Mouse (Mus musculus): Measurements from ENCODE around the gene Syt11. TPM values are rescaled to one million over a fixed set of nuclear protein-coding genes. Genes with fewer than 3 reads are reported as not detected.
A peak's percentile ranks its signal among the peaks of the same experiment; 100 is the strongest.
"Not testable (repeated sequence)": the region's sequence is repeated elsewhere in the genome, so short reads cannot be mapped to it uniquely, and the experiment has no call there.

The Syt11 gene
- 1 to 10 TPM; 5.7 to 6.7 TPM for total RNA-seq (2021)

- intact Hi-C loops (cut with DNase I) = not testable (repeated sequence)
- DNase-seq = peak; percentile 43 to 53
Measured at GRCm38 (mm10) chr3:88774939-88775841, at the start of gene Syt11. Syt11 (minus strand) TSS chr3:88775164.

- no peak for DNase-seq
- intact Hi-C loops (cut with DNase I) = no loop called here
Measured at GRCm38 (mm10) chr3:88803910-88804540, 29.1 kb upstream of the Syt11 start.

- intact Hi-C loops (cut with DNase I) = not testable (repeated sequence)
Measured at GRCm38 (mm10) chr3:88797507-88797906, 22.5 kb upstream of the Syt11 start.

GRCm38 (mm10) chr3:88788033-88788432, 13.1 kb upstream of the Syt11 start:
- DNase-seq; intact Hi-C loops (cut with DNase I): not testable (repeated sequence)

More at GRCm38 (mm10) chr3:88797507-88797906, 22.5 kb upstream of the Syt11 start:
- not testable (repeated sequence) for DNase-seq

- DNase-seq; intact Hi-C loops (cut with DNase I): not testable (repeated sequence)
Measured at GRCm38 (mm10) chr3:88786805-88787204, 11.8 kb upstream of the Syt11 start.

GRCm38 (mm10) chr3:88786323-88786722, 11.4 kb upstream of the Syt11 start:
- DNase-seq; intact Hi-C loops (cut with DNase I): not testable (repeated sequence)

- intact Hi-C loops (cut with DNase I) = no loop called here
- no peak for DNase-seq
Measured at GRCm38 (mm10) chr3:88784889-88785288, 9.9 kb upstream of the Syt11 start.

- intact Hi-C loops (cut with DNase I); DNase-seq: not testable (repeated sequence)
Measured at GRCm38 (mm10) chr3:88773163-88773562, 1.8 kb downstream of the Syt11 start.

- intact Hi-C loops (cut with DNase I) = not testable (repeated sequence)
- peak; percentile 90 to 91 for DNase-seq
Measured at GRCm38 (mm10) chr3:88772399-88772798, 2.6 kb downstream of the Syt11 start.

- DNase-seq; intact Hi-C loops (cut with DNase I): not testable (repeated sequence)
Measured at GRCm38 (mm10) chr3:88771941-88772280, 3.1 kb downstream of the Syt11 start.

- intact Hi-C loops (cut with DNase I) = not testable (repeated sequence)
- peak; percentile 63 to 65 for DNase-seq
Measured at GRCm38 (mm10) chr3:88771189-88771940, 3.6 kb downstream of the Syt11 start.

- intact Hi-C loops (cut with DNase I) = loop anchor here (5.0 kb wide), 1 partner anchor 65 kb away; no protein-coding TSS in a partner anchor
- DNase-seq = peak in 1 of 2 experiments; percentile 46
Measured at GRCm38 (mm10) chr3:88762401-88762831, 12.5 kb downstream of the Syt11 start.

- DNase-seq = no peak
- intact Hi-C loops (cut with DNase I) = loop anchor here (5.0 kb wide), 1 partner anchor 66 kb away; no protein-coding TSS in a partner anchor
Measured at GRCm38 (mm10) chr3:88761619-88762018, 13.3 kb downstream of the Syt11 start.

GRCm38 (mm10) chr3:88758045-88758500, 16.9 kb downstream of the Syt11 start:
- peak; percentile 87 to 91 for DNase-seq
- intact Hi-C loops (cut with DNase I) = no loop called here

GRCm38 (mm10) chr3:88756276-88756675, 18.7 kb downstream of the Syt11 start:
- DNase-seq = no peak
- intact Hi-C loops (cut with DNase I) = no loop called here

- no peak for DNase-seq
- intact Hi-C loops (cut with DNase I) = no loop called here
Measured at GRCm38 (mm10) chr3:88755541-88755940, 19.4 kb downstream of the Syt11 start.

- intact Hi-C loops (cut with DNase I) = no loop called here
- no peak for DNase-seq
Measured at GRCm38 (mm10) chr3:88754283-88754682, 20.7 kb downstream of the Syt11 start.

- DNase-seq = no peak
- intact Hi-C loops (cut with DNase I) = no loop called here
Measured at GRCm38 (mm10) chr3:88746871-88747231, 28.1 kb downstream of the Syt11 start.

GRCm38 (mm10) chr3:88746139-88746870, 28.7 kb downstream of the Syt11 start:
- intact Hi-C loops (cut with DNase I) = no loop called here
- DNase-seq = no peak

- intact Hi-C loops (cut with DNase I) = no loop called here
- DNase-seq = no peak
Measured at GRCm38 (mm10) chr3:88745534-88745933, 29.4 kb downstream of the Syt11 start.

Data from heart, postnatal 10 days (tissue).